Mouse (Mus musculus) ovary, postnatal 10 days (tissue): ENCODE data around the gene Rbp4.
A peak's percentile ranks its signal among the peaks of the same experiment; 100 is the strongest.

Experiments used
- DNase-seq: peaks from one replicate; pipeline ENCODE4 v3.0.0; 2022; ENCODE audit warnings: low spot score

The Rbp4 gene

DNA sequence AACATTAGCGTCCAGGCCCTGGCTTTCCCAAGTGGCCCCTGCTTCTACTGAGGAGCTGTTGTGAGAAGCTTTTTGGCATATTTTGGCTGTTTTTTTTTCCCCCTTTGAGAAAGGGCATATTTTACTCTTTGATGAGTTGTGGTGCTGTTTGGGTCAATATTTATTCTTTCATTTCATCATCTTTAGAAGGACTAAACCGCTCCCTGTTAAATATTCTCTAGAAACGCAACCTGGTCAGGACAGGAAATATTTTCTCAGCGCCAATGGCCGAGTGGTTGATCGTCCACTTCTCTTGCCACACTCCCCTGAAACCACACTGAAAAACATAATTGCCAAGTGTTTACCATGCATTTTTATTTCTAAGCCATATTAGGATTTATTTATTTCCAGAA, at the start of gene Rbp4:
TSS of gene Rbp4 (minus strand) at position 63 of the 392 bp plus-strand sequence.
- no peak for DNase-seq

- DNase-seq: no peak
Measured at GRCm38 (mm10) chr19:38164633-38165032, 39.6 kb upstream of the Rbp4 start.

DNA sequence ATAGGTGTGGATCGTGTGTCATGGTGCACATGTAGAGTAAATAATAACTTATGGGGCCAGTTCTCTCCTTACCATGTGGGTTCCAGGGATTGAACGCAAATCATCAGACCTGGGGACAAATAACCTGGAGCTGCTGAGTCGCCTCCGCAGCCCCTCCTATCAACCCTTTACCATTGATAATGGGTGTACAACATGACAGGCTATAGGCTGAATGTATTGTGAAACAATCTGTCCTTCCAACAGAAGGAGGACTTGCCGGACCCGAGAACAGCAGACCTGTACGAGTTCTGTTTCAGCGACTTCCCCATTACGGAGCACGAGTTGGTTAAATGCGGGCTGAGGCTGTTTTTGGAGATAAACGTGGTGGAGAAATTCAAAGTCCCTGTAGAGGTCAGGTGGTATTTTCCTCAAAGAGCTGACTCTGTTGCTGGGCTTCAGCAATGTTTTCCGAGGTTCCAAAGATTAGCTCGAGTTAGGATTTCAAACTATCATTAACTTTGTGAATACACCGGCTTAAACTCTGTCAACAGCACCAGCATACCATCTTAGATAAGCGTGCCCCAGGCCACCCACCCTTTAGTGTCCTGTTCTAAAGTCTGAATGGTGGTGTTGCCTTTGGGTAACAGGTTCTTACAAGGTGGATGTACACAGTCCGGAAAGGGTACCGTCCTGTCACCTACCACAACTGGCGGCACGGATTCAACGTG, 36.7 kb upstream of the Rbp4 start:
- no peak for DNase-seq

DNA sequence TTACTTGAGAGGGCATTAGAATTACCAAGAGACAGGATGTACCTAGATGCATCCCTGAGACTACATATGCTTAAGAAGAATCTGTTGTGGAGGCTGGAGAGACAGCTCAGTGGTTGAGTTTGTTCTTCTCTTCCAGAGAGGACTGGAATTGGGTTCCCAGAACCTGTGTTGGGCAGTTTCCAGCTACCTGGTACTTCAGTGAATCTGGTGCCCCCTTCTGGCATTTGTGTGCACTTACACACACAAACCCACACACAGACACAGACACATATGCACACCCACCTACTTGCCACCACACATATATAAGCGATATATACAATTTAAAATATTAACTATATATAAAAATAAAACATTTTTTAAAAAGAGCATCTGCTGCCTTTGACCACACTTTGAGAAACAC, 31.2 kb upstream of the Rbp4 start:
- DNase-seq: no peak

DNA sequence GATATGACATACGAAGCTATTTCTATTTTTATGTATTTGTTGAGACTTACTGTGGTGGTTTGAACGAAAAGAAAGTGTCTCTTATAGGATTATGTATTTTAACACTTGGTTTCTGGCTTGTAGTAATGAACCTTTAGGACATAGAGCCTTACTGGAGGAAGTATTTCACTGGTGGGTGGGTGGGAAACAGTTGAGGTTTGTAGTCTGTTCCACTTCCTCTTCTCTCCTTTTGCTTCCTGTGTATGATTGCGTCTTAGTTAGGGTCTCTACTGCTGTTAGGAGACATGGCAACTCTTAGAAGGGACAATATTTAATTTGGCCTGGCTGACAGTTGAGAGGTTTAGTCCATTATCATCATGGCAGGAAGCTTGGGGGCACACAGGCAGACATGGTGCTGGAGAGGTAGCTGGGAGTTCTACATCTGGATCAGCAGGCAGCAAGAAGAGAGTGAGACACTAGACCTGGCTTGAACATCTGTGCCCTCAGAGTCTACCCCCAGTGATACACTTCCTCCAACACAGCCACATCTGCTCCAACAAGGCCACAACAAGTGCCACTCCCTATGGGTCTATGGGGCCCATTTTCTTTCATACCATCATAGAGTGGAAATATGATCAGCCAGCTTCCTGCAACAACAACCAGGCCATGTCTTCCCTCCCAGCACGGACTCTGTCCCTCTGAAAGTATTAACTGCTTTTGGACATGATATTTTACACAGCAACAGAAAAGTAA, 18.6 kb upstream of the Rbp4 start:
- DNase-seq: no peak

GRCm38 (mm10) chr19:38134806-38135205, 9.7 kb upstream of the Rbp4 start:
- DNase-seq: no peak

DNA sequence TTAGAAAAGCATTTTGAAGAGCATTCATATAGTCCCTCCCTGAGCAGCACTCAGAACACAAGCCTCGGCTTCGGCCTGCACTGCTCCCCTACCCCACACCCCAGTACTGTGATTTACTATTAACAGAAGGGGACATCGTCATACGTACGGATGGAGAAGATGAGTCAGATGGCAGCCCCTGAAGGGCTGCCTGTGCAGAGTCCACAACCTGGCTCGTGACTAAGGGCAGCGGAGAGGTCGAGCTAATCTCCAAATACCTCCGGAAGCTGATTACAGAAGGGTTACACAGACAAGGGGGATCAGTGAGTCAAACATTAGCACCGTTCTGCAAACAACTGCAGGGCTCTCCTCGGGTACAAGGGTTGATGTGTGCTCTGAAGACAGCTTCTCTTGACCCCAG, 8.9 kb upstream of the Rbp4 start:
- no peak for DNase-seq

DNA sequence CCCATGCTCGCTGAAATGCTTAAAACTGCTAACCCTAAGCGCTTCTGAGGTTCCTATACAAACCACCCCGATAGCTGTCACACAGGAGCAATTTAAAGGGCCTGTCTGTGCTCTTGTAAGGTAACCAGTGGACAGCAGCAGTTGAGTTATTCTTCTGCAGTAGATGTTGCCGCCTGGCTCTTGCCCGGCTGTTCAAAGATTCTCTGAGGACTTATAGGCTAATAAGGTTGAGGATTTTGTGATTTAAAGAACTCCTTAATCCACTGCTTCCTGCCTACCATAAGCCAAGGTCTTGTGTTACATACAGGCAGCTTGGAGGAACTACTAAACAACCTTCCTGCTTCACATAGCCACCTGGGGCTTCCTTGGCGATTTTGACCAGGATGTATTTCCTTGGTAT, 7.4 kb upstream of the Rbp4 start, which contains the start of gene Pde6c:
TSS of gene Pde6c (plus strand) at position 301 of the 400 bp plus-strand sequence.
- no peak for DNase-seq

DNA sequence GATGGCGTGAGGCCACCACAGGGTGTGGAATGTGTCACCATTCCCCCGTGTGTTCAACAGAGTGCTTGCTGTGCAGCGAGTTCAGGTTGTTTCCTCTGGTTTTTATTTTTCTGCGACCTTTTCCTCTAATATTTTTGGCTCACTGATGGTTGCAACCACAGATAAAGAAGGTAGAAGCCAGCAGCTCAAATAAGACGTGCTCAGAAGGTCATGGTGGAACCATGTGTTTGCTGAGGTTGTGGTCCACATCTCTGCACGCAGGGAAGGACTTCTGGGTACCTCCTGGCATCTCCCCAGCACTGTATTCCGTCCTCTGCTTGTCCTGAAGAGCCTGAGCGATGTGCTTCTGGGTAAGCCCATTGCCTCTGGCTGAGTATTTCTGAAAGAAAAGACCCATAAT, 1.6 kb upstream of the Rbp4 start:
- no peak for DNase-seq

- peak; percentile 27 for DNase-seq
Measured at GRCm38 (mm10) chr19:38124401-38125218, 471 bp downstream of the Rbp4 start.

DNA sequence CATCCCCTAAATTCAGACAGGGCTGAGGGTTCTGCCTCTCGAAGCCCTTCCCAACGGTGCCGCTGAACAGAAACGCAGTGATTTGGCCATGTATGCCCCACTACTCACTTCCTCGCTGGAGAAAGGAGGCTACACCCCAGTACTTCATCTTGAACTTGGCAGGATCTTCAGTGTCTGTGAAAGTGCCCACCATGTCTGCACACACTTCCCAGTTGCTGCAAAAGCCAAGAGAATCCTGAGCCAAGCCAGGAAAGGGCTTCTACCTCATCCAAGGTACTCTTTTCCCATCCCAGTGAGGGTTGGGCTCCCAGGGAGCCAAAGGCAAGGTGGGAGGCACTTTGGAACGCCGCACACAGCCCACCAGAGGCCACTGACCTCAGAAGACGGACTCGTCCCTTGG, 1.2 kb downstream of the Rbp4 start:
- DNase-seq: no peak

- DNase-seq: no peak
Measured at GRCm38 (mm10) chr19:38120123-38120760, 4.8 kb downstream of the Rbp4 start.

GRCm38 (mm10) chr19:38114834-38115491, 10.1 kb downstream of the Rbp4 start:
- no peak for DNase-seq

GRCm38 (mm10) chr19:38112575-38112974, 12.5 kb downstream of the Rbp4 start:
- DNase-seq: no peak

- DNase-seq: no peak
Measured at GRCm38 (mm10) chr19:38111056-38111455, 14.0 kb downstream of the Rbp4 start.

- DNase-seq: no peak
Measured at GRCm38 (mm10) chr19:38109506-38110242, 15.4 kb downstream of the Rbp4 start.

DNA sequence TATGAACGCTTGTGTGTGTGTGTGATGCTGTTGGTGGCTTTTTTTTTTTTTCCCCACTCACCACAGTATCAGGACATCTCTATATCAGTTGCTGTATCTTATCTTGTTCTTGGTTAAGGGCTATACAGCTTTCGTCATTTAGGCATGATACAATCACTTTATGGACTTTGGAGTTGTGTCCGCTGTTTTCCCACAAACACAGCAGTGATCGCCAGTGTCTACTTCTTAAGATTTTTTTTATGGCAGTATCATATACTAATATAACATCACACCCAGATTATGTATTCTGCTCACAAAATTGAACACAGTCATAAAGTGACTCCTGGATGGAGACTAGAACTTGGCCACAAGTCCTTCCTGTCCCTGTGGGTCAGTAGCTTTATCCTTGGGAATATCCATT, 17.2 kb downstream of the Rbp4 start:
- no peak for DNase-seq

DNA sequence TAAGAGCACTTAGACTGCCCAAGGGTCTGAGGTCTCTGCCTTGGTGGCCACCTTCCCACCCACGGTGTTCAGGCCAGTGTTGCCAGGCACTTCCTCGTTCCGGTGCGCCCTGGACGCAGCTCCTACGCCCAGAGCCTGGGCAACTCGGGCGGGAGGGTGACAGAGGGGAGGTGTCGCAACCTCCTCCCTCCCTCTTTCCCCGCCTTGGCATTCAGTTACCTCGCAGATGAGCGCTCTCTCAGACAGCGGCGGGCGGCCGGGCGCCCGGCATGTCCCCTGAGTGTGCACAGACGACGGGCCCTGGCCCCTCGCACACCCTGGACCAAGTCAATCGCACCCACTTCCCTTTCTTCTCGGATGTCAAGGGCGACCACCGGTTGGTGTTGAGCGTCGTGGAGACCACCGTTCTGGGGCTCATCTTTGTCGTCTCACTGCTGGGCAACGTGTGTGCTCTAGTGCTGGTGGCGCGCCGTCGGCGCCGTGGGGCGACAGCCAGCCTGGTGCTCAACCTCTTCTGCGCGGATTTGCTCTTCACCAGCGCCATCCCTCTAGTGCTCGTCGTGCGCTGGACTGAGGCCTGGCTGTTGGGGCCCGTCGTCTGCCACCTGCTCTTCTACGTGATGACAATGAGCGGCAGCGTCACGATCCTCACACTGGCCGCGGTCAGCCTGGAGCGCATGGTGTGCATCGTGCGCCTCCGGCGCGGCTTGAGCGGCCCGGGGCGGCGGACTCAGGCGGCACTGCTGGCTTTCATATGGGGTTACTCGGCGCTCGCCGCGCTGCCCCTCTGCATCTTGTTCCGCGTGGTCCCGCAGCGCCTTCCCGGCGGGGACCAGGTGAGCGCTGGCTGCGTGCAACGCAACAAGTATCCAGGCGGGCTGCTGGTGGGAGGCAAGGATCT, 28.0 kb downstream of the Rbp4 start, which contains the start of gene Ffar4:
TSS of gene Ffar4 (plus strand) at position 214 of the 901 bp plus-strand sequence.
- DNase-seq: no peak

DNA sequence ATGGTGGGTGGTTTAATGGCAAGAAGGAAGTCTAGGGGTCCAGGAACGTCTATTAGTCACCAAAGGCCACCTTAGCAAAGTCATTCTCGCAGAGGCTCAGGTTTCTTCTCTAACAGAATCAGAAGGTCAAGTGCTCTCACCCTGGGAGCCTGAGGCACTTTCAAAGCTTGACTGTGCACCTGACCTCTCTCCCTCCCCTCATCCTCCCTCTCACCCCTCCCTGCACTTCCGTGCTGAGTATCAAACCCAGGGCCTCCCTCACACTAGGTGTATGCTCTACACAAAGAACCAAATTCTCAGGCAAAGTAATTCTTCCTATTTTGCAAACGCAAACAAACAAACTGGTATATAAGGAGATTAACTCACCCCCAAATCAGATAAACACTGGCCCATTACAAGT, 28.9 kb downstream of the Rbp4 start:
- no peak for DNase-seq

- DNase-seq: no peak
Measured at GRCm38 (mm10) chr19:38091512-38091985, 33.5 kb downstream of the Rbp4 start.
